Mouse (Mus musculus): ENCODE measurements around the gene A430078G23Rik. TPM values are rescaled to one million over a fixed set of nuclear protein-coding genes. Genes with fewer than 3 reads are reported as not detected.

A430078G23Rik gene
- polyA plus RNA-seq, 1 experiment from 2014 or later: 0.11 TPM

DNA sequence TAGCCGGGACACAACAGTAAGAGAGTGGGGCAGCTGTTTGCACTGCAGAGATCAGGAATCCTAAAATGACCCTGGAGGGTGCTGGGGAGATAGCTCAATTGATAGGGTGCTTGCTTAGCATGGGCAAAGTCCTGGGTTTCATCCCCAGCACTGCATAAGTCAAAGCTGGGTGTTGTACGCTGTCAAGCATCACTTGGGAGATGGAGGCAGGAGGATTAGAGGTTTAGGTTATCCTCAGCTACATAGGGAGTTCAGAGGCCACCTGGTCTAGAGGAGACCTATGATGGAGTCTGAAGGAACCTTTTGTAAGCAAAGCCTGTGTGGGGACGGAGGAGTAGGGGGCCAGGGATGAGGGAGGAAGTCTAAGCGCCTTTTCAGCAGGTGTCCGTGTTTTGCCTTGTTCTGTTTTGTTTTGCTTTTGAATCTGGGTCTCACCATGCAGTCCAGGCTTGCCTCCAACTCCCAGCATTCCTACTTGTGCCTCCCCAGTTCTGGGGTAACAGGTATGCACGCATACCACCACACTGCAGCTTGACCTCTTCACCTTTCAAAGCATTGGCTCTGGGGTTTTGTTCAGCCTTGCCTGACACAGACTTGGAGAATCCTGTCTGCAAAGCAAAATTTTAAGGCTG, 712 bp downstream of the A430078G23Rik start:
- WGBS: 74% methylated on average over 6 of the region's 6 CpGs
- Histone ChIP-seq H3K9me3 (no peaks in the 10 kb centered on the region), H3K27ac (no peak overlapping the region), H3K4me3 (no peak overlapping the region), H3K9ac (no peak overlapping the region), H3K4me2 (replicated peaks) (no peak overlapping the region), H3K4me1 (no peaks in the 10 kb centered on the region), H3K36me3 (no peaks in the 10 kb centered on the region), H3K27me3 (no peaks in the 10 kb centered on the region)
- no peak for ATAC-seq (ENCODE audit: low FRiP score, low read depth)

DNA sequence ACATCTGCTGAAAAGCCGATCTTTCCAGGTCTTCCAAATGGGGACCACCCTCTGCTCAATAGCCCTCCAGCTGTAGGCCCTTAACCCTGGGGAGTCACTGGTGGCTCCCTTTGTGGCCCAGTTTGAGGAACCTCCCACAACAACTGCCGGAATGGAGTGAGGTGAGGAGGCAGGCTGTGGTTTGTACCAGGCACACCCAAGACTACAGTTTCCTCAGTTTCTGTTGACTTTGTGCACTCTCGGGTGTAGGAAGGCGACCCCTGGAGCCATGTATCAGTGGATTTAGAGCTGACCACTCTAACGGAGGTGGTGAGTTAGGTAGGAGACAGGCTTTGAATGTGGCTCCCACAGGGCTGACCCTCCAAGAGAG, 1.2 kb downstream of the A430078G23Rik start:
- no peaks in the 10 kb centered on the region for H3K9me3 ChIP-seq
- no peaks in the 10 kb centered on the region for H3K4me1 ChIP-seq
- WGBS: 70% methylated on average over 5 of the region's 5 CpGs
- H3K4me3 ChIP-seq: no peak overlapping the region
- no peak overlapping the region for H3K9ac ChIP-seq
- no peak overlapping the region for H3K4me2 ChIP-seq (replicated peaks)
- no peak for ATAC-seq (ENCODE audit: low FRiP score, low read depth)
- H3K36me3 ChIP-seq: no peaks in the 10 kb centered on the region
- H3K27ac ChIP-seq: no peak overlapping the region
- no peaks in the 10 kb centered on the region for H3K27me3 ChIP-seq

DNA sequence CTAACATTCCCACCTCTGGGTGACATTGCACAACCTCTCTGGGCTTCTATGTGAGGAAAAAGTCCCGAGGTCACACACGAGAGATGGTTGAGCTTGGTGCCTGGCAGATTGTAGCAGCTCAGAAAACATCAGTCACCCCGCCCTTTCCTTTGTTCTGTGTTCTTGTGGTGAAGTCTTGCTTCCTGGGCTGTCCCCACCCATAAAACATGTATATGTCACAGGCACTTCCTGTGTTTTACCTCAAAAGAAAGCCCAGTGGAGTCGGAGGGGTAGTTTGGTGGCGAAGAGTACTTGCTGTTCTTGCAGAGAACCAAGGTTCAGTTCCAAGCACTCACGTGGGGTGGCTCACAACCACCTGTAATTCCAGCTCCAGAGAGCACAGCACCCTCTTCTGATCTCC, 2.4 kb downstream of the A430078G23Rik start:
- no peaks in the 10 kb centered on the region for H3K27me3 ChIP-seq
- 85% methylated on average over 6 of the region's 6 CpGs for WGBS
- no peak overlapping the region for H3K4me2 ChIP-seq (replicated peaks)
- H3K4me3 ChIP-seq: no peak overlapping the region
- H3K4me1 ChIP-seq: no peaks in the 10 kb centered on the region
- no peak overlapping the region for H3K9ac ChIP-seq
- no peak overlapping the region for H3K27ac ChIP-seq
- H3K9me3 ChIP-seq: no peaks in the 10 kb centered on the region
- no peak for ATAC-seq (ENCODE audit: low FRiP score, low read depth)
- H3K36me3 ChIP-seq: no peaks in the 10 kb centered on the region

DNA sequence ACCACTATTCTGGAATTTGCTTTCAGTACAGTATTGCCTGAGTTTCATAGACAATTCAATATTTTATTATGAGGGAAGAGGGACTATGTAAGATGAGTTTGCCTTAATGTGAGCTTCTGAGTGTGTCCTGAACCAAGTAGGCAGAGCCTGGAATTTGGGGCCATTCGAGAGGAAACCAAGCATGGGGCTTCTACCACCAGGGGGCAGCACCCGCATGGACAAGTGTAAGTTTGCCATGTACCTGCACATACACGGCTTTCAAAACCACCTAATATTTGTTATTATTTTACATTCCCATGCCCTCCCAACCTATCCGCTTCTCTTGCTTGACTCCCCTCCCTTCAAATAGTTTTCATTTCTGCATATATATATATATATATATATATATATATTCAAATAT, 4.8 kb downstream of the A430078G23Rik start:
- Histone ChIP-seq H3K27me3 (no peaks in the 10 kb centered on the region), H3K4me1 (no peaks in the 10 kb centered on the region), H3K4me3 (no peak overlapping the region), H3K27ac (no peak overlapping the region), H3K36me3 (no peaks in the 10 kb centered on the region), H3K9me3 (no peaks in the 10 kb centered on the region), H3K9ac (no peak overlapping the region), H3K4me2 (replicated peaks) (no peak overlapping the region)
- 2% methylated on average over 4 of the region's 4 CpGs for WGBS
- peak; percentile 63; the same call in 1 of the 2 replicates for ATAC-seq (ENCODE audit: low FRiP score, low read depth)

DNA sequence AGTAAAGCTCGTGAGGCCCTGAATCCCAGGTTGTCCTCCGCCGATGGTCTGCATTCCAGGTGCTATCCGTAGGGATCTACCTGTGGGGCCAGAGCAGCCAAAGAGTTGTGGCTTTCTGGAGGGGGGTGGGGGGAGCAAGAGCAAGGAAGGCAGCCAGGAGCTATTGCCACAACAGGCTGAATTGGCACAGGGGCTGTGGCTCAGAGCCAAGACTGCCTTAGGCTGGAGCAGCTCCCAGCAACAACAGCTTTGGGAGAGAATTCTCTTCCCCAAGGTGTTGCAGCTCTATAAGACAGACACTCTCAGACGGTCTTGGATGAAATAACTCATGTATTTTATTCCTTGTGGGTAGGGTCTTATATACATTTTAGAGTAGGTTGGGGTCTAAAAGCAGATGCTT, 13.9 kb downstream of the A430078G23Rik start:
- WGBS: 91% methylated on average over 5 of the region's 5 CpGs
- no peak for ATAC-seq (ENCODE audit: low FRiP score, low read depth)
- Histone ChIP-seq H3K27ac (no peak overlapping the region), H3K4me3 (no peak overlapping the region), H3K9ac (no peak overlapping the region), H3K36me3 (no peaks in the 10 kb centered on the region), H3K4me2 (replicated peaks) (no peak overlapping the region), H3K9me3 (no peaks in the 10 kb centered on the region), H3K27me3 (no peaks in the 10 kb centered on the region), H3K4me1 (no peaks in the 10 kb centered on the region)

DNA sequence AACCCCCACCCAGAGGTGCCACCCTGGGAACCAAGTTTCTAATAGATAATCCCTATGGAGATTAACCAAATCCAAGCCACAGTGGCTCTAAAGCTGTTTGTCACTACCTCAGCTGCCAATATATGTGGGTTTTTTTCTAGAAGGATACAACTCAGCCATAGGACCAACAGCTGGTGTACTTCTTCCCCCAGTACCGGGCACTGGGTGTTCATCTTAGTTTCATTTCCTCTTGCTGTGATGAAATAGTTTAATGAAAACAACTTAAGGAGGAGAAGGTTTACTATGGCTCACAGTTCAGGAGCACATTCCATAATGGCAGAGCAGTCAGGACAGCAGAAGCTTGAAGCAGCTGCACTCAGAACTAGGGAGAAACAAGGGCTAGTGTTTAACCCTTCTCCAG, 14.9 kb downstream of the A430078G23Rik start:
- H3K4me2 ChIP-seq (replicated peaks): no peak overlapping the region
- no peaks in the 10 kb centered on the region for H3K9me3 ChIP-seq
- ATAC-seq (ENCODE audit: low FRiP score, low read depth): no peak
- no peak overlapping the region for H3K9ac ChIP-seq
- H3K4me1 ChIP-seq: no peaks in the 10 kb centered on the region
- no peak overlapping the region for H3K4me3 ChIP-seq
- no peaks in the 10 kb centered on the region for H3K36me3 ChIP-seq
- no peaks in the 10 kb centered on the region for H3K27me3 ChIP-seq
- WGBS: 82% methylated on average over 1 of the region's 1 CpGs
- H3K27ac ChIP-seq: no peak overlapping the region

DNA sequence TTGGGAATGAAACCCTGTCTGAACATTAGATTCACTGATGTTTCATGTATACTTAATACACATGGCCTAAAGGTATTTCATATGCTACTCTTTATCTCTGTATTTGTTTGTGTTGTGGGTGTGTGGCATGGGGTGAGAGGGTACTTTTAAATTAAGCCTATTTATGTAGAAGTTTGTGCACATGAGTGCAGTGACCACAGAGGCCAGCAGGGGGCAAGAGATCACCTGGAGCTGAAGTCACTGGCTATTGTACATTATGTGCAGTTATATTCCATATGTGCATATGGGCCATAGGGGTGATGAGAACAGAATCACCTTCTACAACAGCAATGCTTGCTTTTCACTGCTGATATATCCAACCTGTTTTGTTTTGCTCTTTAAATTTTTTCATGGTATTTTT, 22.5 kb downstream of the A430078G23Rik start:
- Histone ChIP-seq H3K27me3 (no peaks in the 10 kb centered on the region), H3K36me3 (no peaks in the 10 kb centered on the region), H3K27ac (no peak overlapping the region), H3K9ac (no peak overlapping the region), H3K9me3 (no peaks in the 10 kb centered on the region), H3K4me3 (no peak overlapping the region), H3K4me1 (no peaks in the 10 kb centered on the region), H3K4me2 (replicated peaks) (no peak overlapping the region)
- no peak for ATAC-seq (ENCODE audit: low FRiP score, low read depth)

DNA sequence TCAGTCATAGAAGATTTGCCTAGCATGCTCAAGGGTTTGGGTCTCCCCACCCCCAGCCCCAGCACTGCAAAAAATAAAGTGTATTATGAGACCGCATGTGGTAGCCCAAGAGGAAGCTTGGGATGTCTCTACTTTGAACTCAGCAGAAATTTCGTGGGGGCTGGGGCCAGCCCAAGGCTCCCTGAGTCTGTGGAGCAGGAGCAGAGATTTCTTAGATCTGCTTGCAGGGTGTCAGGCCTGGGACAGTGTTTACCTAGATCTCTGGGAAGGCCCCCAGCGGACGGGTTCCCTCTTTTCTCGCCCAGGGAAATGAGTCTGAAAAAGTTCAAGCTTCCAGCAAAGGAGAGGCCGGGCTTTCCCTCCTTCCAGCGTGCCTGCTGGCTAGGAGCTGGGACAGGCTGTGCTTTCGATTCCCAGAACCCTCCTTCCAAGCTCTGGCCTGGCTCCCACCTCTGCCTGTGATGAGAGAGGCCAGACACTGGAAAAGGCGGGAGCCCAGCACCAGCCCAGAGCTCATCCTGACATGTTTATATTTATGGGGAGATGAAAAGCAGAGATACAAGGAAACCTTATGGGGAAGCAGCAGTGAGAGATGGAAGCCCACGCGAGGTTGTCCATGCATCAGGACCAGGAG, 23.5 kb downstream of the A430078G23Rik start:
- no peak overlapping the region for H3K4me3 ChIP-seq
- H3K27ac ChIP-seq: no peak overlapping the region
- H3K9me3 ChIP-seq: no peaks in the 10 kb centered on the region
- ATAC-seq (ENCODE audit: low FRiP score, low read depth): no peak
- WGBS: 39% methylated on average over 11 of the region's 11 CpGs
- no peak overlapping the region for H3K4me2 ChIP-seq (replicated peaks)
- no peaks in the 10 kb centered on the region for H3K36me3 ChIP-seq
- no peak overlapping the region for H3K9ac ChIP-seq
- H3K4me1 ChIP-seq: no peaks in the 10 kb centered on the region
- no peaks in the 10 kb centered on the region for H3K27me3 ChIP-seq

DNA sequence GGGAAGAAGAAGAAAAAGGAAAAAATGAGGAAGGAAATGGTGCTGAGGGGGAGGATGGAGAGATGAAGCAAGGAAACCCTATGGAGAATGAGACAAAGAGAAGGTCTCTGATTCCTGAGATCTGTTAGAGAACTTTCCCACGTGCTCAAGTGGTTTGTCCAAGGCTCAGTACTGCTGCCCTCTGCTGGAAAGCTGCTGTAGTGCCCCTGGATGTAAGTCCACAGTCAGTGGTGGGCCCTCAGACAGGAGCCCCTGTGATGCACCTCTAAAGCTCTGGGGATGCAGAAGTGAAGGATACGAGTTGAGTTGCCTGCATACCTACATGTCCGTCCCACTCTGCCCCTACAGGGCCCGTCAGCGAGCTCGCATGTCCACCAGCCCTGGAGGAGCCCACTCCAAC, 34.1 kb downstream of the A430078G23Rik start:
- ATAC-seq (ENCODE audit: low FRiP score, low read depth): no peak; the same call in 1 of the 2 replicates
- 44% methylated on average over 6 of the region's 6 CpGs for WGBS
- no peak overlapping the region for H3K9ac ChIP-seq

DNA sequence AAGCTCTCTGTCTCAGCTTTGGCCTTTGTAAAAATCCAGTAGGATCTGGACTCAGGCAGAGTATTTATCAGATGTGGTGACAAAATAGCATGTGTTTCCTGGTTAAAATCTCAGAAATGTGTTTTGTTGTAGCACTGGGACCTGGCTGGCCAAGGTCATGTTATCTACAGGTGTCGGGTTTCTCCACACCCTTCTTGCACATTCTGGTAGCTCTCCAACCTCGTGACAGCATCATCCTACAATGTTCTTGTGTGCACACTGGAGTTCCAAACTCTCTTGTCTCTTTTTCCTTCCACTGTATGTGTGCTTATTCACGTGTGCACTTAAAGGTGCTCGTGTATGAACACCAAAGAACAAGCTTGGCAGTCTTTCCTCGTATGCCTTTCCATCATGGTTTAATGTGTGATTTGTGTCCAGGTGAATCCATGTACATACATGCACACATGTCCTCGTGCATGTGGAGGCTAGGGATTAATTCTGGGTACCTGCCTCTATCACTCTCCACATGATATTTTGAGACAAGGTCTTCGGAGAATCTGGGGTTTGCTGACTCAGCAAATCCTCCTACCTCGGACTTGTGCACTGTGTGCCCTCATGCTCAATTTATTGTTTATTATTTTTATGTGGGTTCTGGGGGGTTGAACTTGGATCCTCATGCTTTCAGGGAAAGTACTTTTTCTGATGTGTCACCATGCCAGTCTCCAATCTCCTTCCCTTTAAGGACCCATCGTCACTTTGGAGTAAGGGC, 35.5 kb downstream of the A430078G23Rik start:
- no peaks in the 10 kb centered on the region for H3K9me3 ChIP-seq
- WGBS: 72% methylated on average over 9 of the region's 9 CpGs
- no peak overlapping the region for H3K27ac ChIP-seq
- 0 out of 2 replicates have a peak, but pooled peaks cover 4% of the 10 kb centered on the region for H3K27me3 ChIP-seq
- no peak overlapping the region for H3K9ac ChIP-seq
- no peak overlapping the region for H3K4me3 ChIP-seq
- H3K4me2 ChIP-seq (replicated peaks): no peak overlapping the region
- H3K4me1 ChIP-seq: peaks cover 8% of the 10 kb centered on the region
- no peaks in the 10 kb centered on the region for H3K36me3 ChIP-seq
- ATAC-seq (ENCODE audit: low FRiP score, low read depth): no peak

More for the DNA sequence above, 34.1 kb downstream of the A430078G23Rik start:
- H3K4me1 ChIP-seq: peaks cover 2% of the 10 kb centered on the region; the same call in 1 of the 2 replicates
- H3K27me3 ChIP-seq: 0 out of 2 replicates have a peak, but pooled peaks cover 4% of the 10 kb centered on the region
- H3K27ac ChIP-seq: no peak overlapping the region
- no peaks in the 10 kb centered on the region for H3K36me3 ChIP-seq
- no peak overlapping the region for H3K4me3 ChIP-seq
- no peak overlapping the region for H3K4me2 ChIP-seq (replicated peaks)
- no peaks in the 10 kb centered on the region for H3K9me3 ChIP-seq

DNA sequence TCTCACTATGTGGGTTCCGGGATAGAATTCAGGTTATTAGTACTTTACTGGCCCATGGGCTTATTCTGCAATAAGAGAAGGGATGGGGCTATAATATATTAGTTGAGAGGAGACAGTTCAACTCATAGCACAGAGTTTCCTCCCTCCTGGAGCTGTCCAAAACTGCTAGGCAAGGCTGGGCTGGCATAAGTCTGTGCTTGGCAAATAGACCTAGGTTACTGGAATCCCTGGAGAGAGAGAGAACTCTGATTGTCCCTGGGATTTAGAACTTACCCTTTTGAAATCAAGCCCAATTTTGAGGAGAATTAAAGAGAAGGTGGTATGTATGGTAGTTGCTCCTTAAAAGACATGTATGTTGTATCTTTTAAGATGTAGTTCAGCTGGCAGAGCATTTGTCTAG, 36.3 kb downstream of the A430078G23Rik start:
- H3K27ac ChIP-seq: no peak overlapping the region
- 0 out of 2 replicates have a peak, but pooled peaks cover 3% of the 10 kb centered on the region for H3K27me3 ChIP-seq
- no peaks in the 10 kb centered on the region for H3K36me3 ChIP-seq
- no peak overlapping the region for H3K4me3 ChIP-seq
- 89% methylated on average over 1 of the region's 1 CpGs for WGBS
- H3K4me2 ChIP-seq (replicated peaks): no peak overlapping the region
- no peak overlapping the region for H3K9ac ChIP-seq
- H3K9me3 ChIP-seq: no peaks in the 10 kb centered on the region
- no peak for ATAC-seq (ENCODE audit: low FRiP score, low read depth)
- H3K4me1 ChIP-seq: peaks cover 15% of the 10 kb centered on the region

DNA sequence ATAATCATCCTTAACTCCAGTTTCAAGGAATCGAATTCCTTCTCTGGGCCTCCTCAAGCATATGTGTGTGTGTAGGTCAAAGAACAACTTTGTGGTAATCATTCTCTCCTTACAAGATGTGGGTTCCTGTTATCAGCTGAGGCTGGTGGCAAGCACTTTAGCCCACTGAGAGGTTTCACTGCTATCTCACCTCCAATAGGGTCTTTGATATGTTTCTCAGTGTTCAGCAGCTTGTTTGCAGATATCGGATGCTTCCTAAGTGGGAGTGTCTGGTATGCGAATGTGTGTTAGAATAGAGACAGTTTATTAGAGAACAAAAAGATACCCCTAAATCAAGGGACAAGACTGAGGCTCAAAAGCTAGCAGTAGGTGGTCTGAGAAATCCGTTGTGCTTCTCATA, 39.1 kb downstream of the A430078G23Rik start:
- peak overlapping the region; percentile 83 for H3K4me3 ChIP-seq
- H3K9ac ChIP-seq: peak overlapping the region; percentile 82
- no peaks in the 10 kb centered on the region for H3K27me3 ChIP-seq
- H3K4me1 ChIP-seq: peaks cover 23% of the 10 kb centered on the region
- no peaks in the 10 kb centered on the region for H3K9me3 ChIP-seq
- no peak for ATAC-seq (ENCODE audit: low FRiP score, low read depth)
- H3K27ac ChIP-seq: no peak overlapping the region
- peaks cover 8% of the 10 kb centered on the region; the same call in 1 of the 2 replicates for H3K36me3 ChIP-seq
- peak overlapping the region; percentile 84 for H3K4me2 ChIP-seq (replicated peaks)
- 55% methylated on average over 4 of the region's 4 CpGs for WGBS
